Mouse (Mus musculus): ENCODE measurements around the gene Pomgnt1. TPM values are rescaled to one million over a fixed set of nuclear protein-coding genes. Genes with fewer than 3 reads are reported as not detected.

Gene Pomgnt1
- total RNA-seq, 2 experiments from 2014 or later: 72.8 to 76.9 TPM

- peak; percentile 85 to 87 for DNase-seq (ENCODE audit: low spot score in 2 of 2)
Measured at GRCm38 (mm10) chr4:116168617-116169352, 45.1 kb downstream of the Pomgnt1 start.

GRCm38 (mm10) chr4:116169353-116169672 lies 45.7 kb downstream of the Pomgnt1 start:
- no peak for DNase-seq (ENCODE audit: low spot score in 2 of 2)

GRCm38 (mm10) chr4:116173072-116173471 lies 49.4 kb downstream of the Pomgnt1 start, which contains the start of the genes 1700042G07Rik and Gm49337:
Gene 1700042G07Rik, plus strand, starts transcription at chr4:116173372.
Gene Gm49337, plus strand, starts transcription at chr4:116173384.
- no peak for DNase-seq (ENCODE audit: low spot score in 2 of 2)

- no peak for DNase-seq (ENCODE audit: low spot score in 2 of 2)
Measured at GRCm38 (mm10) chr4:116173752-116174151, 50.1 kb downstream of the Pomgnt1 start.

- no peak for DNase-seq (ENCODE audit: low spot score in 2 of 2)
Measured at GRCm38 (mm10) chr4:116174466-116175116, 51.0 kb downstream of the Pomgnt1 start.

GRCm38 (mm10) chr4:116175136-116175535 lies 51.5 kb downstream of the Pomgnt1 start:
- no peak for DNase-seq (ENCODE audit: low spot score in 2 of 2)

- no peak for DNase-seq (ENCODE audit: low spot score in 2 of 2)
Measured at GRCm38 (mm10) chr4:116175711-116176542, 52.3 kb downstream of the Pomgnt1 start.

GRCm38 (mm10) chr4:116176543-116176988 lies 52.9 kb downstream of the Pomgnt1 start:
- DNase-seq (ENCODE audit: low spot score in 2 of 2): peak; percentile 75 to 81

- DNase-seq (ENCODE audit: low spot score in 2 of 2): peak; percentile 54 to 58
Measured at GRCm38 (mm10) chr4:116177140-116177539, 53.5 kb downstream of the Pomgnt1 start.

GRCm38 (mm10) chr4:116182079-116182478 lies 58.4 kb downstream of the Pomgnt1 start:
- DNase-seq (ENCODE audit: low spot score in 2 of 2): no peak

GRCm38 (mm10) chr4:116182745-116183144 lies 59.1 kb downstream of the Pomgnt1 start:
- DNase-seq (ENCODE audit: low spot score in 2 of 2): no peak

- DNase-seq (ENCODE audit: low spot score in 2 of 2): no peak
Measured at GRCm38 (mm10) chr4:116185083-116185482, 61.4 kb downstream of the Pomgnt1 start.

GRCm38 (mm10) chr4:116192286-116192835 lies 68.7 kb downstream of the Pomgnt1 start:
- no peak for DNase-seq (ENCODE audit: low spot score in 2 of 2)

- DNase-seq (ENCODE audit: low spot score in 2 of 2): no peak
Measured at GRCm38 (mm10) chr4:116193583-116194383, 70.1 kb downstream of the Pomgnt1 start.

- no peak for DNase-seq (ENCODE audit: low spot score in 2 of 2)
Measured at GRCm38 (mm10) chr4:116198422-116198821, 74.8 kb downstream of the Pomgnt1 start.

- DNase-seq (ENCODE audit: low spot score in 2 of 2): no peak
Measured at GRCm38 (mm10) chr4:116204422-116204821, 80.8 kb downstream of the Pomgnt1 start.

- DNase-seq (ENCODE audit: low spot score in 2 of 2): no peak
Measured at GRCm38 (mm10) chr4:116206531-116206930, 82.9 kb downstream of the Pomgnt1 start.

- DNase-seq (ENCODE audit: low spot score in 2 of 2): no peak
Measured at GRCm38 (mm10) chr4:116208891-116209290, 85.3 kb downstream of the Pomgnt1 start.
